Mouse (Mus musculus) erythroblast, embryonic 14.5 days (primary cell): ENCODE results near the gene Milr1.

Experiments
- GATA1 ChIP-seq: IDR thresholded peaks from 2 replicates; pipeline ENCODE4 v1.6.1; 2012; ENCODE audit warnings: low read length, inconsistent platforms, mixed read lengths
- TAL1 ChIP-seq: IDR thresholded peaks from 3 replicates; pipeline ENCODE4 v1.6.1; 2012; ENCODE audit warnings: low read length, inconsistent platforms, mixed read lengths

DNA sequence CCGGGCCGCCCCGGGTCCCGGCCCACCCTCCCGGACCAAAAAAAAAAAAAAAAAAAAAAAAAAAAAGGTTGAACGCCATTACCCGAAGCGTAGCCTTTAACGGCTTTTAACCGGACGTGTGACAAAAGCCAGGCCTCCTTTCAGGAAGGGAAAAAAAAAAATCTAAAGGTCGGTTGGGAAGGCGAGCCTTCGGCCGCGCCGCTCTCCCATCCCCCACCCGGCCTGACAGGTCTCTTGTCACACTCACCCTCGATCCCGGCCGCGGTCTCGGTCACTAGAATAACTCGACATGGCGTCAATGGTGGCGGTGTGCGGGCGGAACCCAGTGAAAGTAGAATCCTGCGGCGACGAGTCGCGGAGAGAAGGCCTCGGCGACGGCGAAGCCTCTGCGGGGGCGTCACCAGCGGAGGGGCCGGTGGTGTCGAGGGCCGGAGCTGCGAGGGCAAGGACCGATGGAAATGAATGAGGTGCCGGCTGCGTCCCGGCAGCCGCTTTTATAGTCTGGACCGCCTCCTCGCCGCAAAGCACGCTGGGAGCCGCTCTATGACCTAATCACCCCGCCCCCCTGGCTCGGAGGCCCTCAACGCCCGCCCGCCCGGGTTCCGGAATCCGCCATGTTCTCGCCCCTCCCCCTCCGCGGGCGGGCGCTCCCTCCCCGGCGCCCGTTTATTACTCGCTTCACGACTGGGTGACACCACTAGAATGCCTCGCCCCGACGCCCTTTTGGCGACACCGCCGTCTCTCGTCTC lies 37.2 kb downstream of the Milr1 start:
- TF ChIP-seq GATA1 (no peak), TAL1 (no peak)
